Mouse (Mus musculus): ENCODE results near the gene Csnk1d. TPM values are rescaled to one million over a fixed set of nuclear protein-coding genes. Genes with fewer than 3 reads are reported as not detected.

The Csnk1d gene
- total and polyA plus RNA-seq, 3 experiments = 77.8 to 136 (median 96.8) TPM

GRCm38 (mm10) chr11:120939712-120940341 lies 51.3 kb downstream of the Csnk1d start:
- no peak for DNase-seq (ENCODE audit: extremely low read depth)

DNA sequence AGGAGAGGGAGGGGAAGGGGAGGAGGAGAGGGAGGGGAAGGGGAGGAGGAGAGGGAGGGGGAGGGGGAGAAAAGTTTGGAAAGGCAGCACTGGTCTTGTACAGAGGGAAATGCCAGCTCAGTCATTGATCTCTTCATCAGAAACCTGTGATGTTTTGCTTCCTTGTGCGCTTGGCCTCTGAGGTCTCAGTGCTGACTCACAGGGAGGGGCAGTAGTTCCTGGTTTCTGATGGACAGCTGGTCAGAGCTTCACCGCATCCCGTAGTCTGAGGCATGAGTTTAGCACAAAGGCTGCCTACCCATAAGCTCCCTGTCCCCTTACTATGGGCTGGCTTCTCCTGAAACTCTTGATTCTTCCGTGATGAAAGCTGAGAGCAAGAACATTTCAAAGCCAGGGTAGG lies 52.3 kb downstream of the Csnk1d start:
- H3K9me3 ChIP-seq (replicated peaks; ENCODE audit: low read length) = peaks cover 3% of the 10 kb centered on the region
- no peak overlapping the region for H3K9ac ChIP-seq (ENCODE audit: insufficient read depth, low read depth)
- no peaks in the 10 kb centered on the region for H3K79me2 ChIP-seq (replicated peaks; ENCODE audit: control insufficient read depth, extremely low read depth, insufficient read depth, poor library complexity, severe bottlenecking)
- peaks cover 18 to 20% of the 10 kb centered on the region in 2 experiments for H3K4me1 ChIP-seq (ENCODE audit: control insufficient read depth in 1 of 2, insufficient read depth in 2 of 2)
- H3K4me2 ChIP-seq (ENCODE audit: insufficient read depth, low read depth, poor library complexity, severe bottlenecking) = no peak overlapping the region
- dilution Hi-C loops (cut with MboI; ENCODE audit: extremely low pct_ligation_motif_present, extremely low pct_unique_long_range_greater_than_20kb, low sequenced_read_pairs) (no loop called here), in situ Hi-C loops (cut with MboI; ENCODE audit: low pct_ligation_motif_present, low pct_unique_long_range_greater_than_20kb, low sequenced_read_pairs) (no loop called here)
- TF ChIP-seq E2F4 (IDR thresholded peaks at IDR 0.05; ENCODE audit: insufficient replicate concordance, low read depth, low read length) (no peak), JUN (IDR thresholded peaks at IDR 0.05; ENCODE audit: insufficient read depth, low read depth, low read length) (no peak), USF1 (IDR thresholded peaks at IDR 0.05; ENCODE audit: low read depth, low read length) (no peak), ZMIZ1 (IDR thresholded peaks at IDR 0.05; ENCODE audit: low read depth, low read length) (no peak), ETS1 (conservative IDR thresholded peaks at IDR 0.05; ENCODE audit: low read depth, low read length) (peak; percentile 48), ZC3H11A (IDR thresholded peaks at IDR 0.05; ENCODE audit: low read depth, low read length) (no peak), JUND (conservative IDR thresholded peaks at IDR 0.05; ENCODE audit: low read depth, low read length) (no peak), PAX5 (IDR thresholded peaks at IDR 0.05; ENCODE audit: low read length) (no peak), MXI1 (IDR thresholded peaks at IDR 0.05; ENCODE audit: low read depth, low read length) (no peak; the same call in 1 of the 2 replicates), EP300 (IDR thresholded peaks at IDR 0.05; ENCODE audit: low read length) (0 out of 2 replicates have a peak, but pooled peaks have one; percentile 10), SIN3A (IDR thresholded peaks at IDR 0.05; ENCODE audit: low read length) (0 out of 2 replicates have a peak, but pooled peaks have one; percentile 37), ELF1 (IDR thresholded peaks at IDR 0.05; ENCODE audit: low read depth, low read length) (peak; percentile 72), RAD21 (IDR thresholded peaks at IDR 0.05; ENCODE audit: low read depth, low read length) (no peak), CHD1 (IDR thresholded peaks at IDR 0.05; ENCODE audit: low read depth, low read length) (no peak), UBTF (IDR thresholded peaks at IDR 0.05; ENCODE audit: low read depth, low read length) (no peak), MAZ (IDR thresholded peaks at IDR 0.05; ENCODE audit: low read depth, low read length) (no peak), IRF4 (IDR thresholded peaks at IDR 0.05; ENCODE audit: low read depth, low read length) (0 out of 2 replicates have a peak, but pooled peaks have one; percentile 32), NRF1 (IDR thresholded peaks at IDR 0.05; ENCODE audit: low read depth, low read length) (no peak), MAFK (IDR thresholded peaks at IDR 0.05; ENCODE audit: insufficient replicate concordance, low read length) (no peak)
- H3K27me3 ChIP-seq (replicated peaks) = peaks cover 4% of the 10 kb centered on the region
- peak overlapping the region in 1 of 3 experiments; percentile 4 for H3K4me3 ChIP-seq (replicated peaks in 1 of 3; ENCODE audit: low read depth in 2 of 3, low read length in 2 of 3, poor library complexity in 1 of 3)
- H3K27ac ChIP-seq (ENCODE audit: insufficient read depth, low read depth) = peak overlapping the region; percentile 13; the same call in 1 of the 2 replicates
- no peak for DNase-seq (ENCODE audit: extremely low read depth)
- H3K36me3 ChIP-seq (replicated peaks in 1 of 2; ENCODE audit: control insufficient read depth in 1 of 2, insufficient read depth in 1 of 2, low read length in 1 of 2) = no peaks in the 10 kb centered on the region

More at GRCm38 (mm10) chr11:120939712-120940341, 51.3 kb downstream of the Csnk1d start:
- TF ChIP-seq CTCF (conservative IDR thresholded peaks at IDR 0.05 in 1 of 2, IDR thresholded peaks at IDR 0.05 in 1 of 2; ENCODE audit: low read depth in 2 of 2, low read length in 2 of 2) (no peak), ZNF384 (IDR thresholded peaks at IDR 0.05; ENCODE audit: low read depth, low read length) (peak; percentile 60; the same call in 1 of the 2 replicates)
- H3K27me3 ChIP-seq (replicated peaks) = peaks cover 10% of the 10 kb centered on the region
- H3K36me3 ChIP-seq (replicated peaks in 1 of 2; ENCODE audit: control insufficient read depth in 1 of 2, insufficient read depth in 1 of 2, low read length in 1 of 2) = no peaks in the 10 kb centered on the region
- dilution Hi-C loops (cut with MboI; ENCODE audit: extremely low pct_ligation_motif_present, extremely low pct_unique_long_range_greater_than_20kb, low sequenced_read_pairs) (no loop called here), in situ Hi-C loops (cut with MboI; ENCODE audit: low pct_ligation_motif_present, low pct_unique_long_range_greater_than_20kb, low sequenced_read_pairs) (no loop called here)
- no peak overlapping the region for H3K9ac ChIP-seq (ENCODE audit: insufficient read depth, low read depth)
- peaks cover 18 to 20% of the 10 kb centered on the region in 2 experiments for H3K4me1 ChIP-seq (ENCODE audit: control insufficient read depth in 1 of 2, insufficient read depth in 2 of 2)
- no peak overlapping the region for H3K4me2 ChIP-seq (ENCODE audit: insufficient read depth, low read depth, poor library complexity, severe bottlenecking)
- H3K79me2 ChIP-seq (replicated peaks; ENCODE audit: control insufficient read depth, extremely low read depth, insufficient read depth, poor library complexity, severe bottlenecking) = no peaks in the 10 kb centered on the region
- no peak overlapping the region for H3K4me3 ChIP-seq (replicated peaks in 1 of 3; ENCODE audit: low read depth in 2 of 3, low read length in 2 of 3, poor library complexity in 1 of 3)
- no peak overlapping the region for H3K27ac ChIP-seq (ENCODE audit: insufficient read depth, low read depth)
- H3K9me3 ChIP-seq (replicated peaks; ENCODE audit: low read length) = peaks cover 3% of the 10 kb centered on the region
